Mouse (Mus musculus): ENCODE results near the gene Naif1. TPM values are rescaled to one million over a fixed set of nuclear protein-coding genes. Genes with fewer than 3 reads are reported as not detected.

Naif1 gene
- polyA plus RNA-seq, 1 experiment, result 3.2 TPM

DNA sequence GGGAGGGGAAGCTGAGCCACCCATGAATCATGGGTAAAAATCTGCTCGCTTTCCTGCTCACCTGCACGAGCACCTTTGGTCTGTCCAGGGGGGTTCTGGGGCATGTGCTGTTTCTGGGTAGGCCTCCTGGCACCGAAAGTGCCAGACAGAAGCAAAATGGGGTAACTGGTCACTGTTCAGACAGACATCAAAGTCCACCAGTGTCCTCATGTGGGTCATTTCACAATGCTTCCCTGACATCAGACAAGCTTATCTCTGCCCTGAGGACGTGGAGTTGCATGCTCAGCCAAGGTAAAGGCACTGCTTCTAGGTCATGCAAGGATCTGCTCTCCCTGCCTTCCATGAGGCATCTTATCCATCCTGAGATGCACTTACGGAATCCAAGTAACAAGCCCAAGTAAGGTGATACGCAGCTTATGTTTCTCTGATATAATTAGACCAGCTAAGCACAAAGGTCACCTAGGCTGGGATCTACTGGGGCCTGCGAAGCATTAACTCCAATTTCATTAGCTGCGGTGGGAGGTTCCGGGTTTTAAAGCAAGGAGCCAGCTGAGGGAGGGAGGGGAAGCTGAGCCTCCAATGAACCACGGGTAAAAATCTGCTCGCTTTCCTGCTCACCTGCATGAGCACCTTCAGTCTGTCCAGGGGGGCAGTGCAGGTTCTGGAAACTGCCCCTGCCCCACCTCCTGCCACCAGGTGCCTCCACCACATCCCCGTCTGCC, 31.7 kb upstream of the Naif1 start:
- Histone ChIP-seq H3K27me3 (ENCODE audit: control insufficient read depth, insufficient read depth, insufficient read length) (no peaks in the 10 kb centered on the region), H3K4me3 (ENCODE audit: insufficient read depth, poor library complexity, severe bottlenecking) (no peak overlapping the region), H3ac (ENCODE audit: control insufficient read depth, insufficient read length, low read depth) (no peak overlapping the region), H3K79me3 (ENCODE audit: low read depth) (peaks cover 17% of the 10 kb centered on the region), H3K36me3 (ENCODE audit: control insufficient read depth, insufficient read depth) (peaks cover 51% of the 10 kb centered on the region), H3K79me2 (ENCODE audit: control insufficient read depth, insufficient read depth) (peaks cover 29% of the 10 kb centered on the region)
- TF ChIP-seq CEBPB (IDR thresholded peaks at IDR 0.05; ENCODE audit: low read depth), result no peak
- TF ChIP-seq FOSL1 (IDR thresholded peaks at IDR 0.05; ENCODE audit: insufficient read depth, low read length, poor library complexity, severe bottlenecking), result no peak

DNA sequence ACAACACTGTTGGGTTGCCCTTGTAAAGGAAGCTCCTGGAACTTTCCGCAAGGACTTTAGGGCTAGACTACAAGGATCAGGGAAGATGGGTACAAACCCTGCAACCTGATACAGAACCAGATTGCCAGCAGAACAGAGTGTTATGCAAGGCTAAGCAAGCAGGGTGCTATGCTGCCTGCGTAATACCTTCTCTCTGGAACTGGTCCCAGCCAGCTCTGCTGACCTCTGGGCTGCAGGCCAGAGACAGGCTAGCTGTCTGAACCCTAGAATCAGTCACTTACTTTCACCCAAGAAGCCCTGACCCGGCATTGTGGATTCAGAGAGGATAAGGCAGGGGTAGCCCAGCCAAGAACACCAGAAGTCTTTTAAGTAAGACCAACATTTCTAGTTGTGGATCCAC, 30.9 kb upstream of the Naif1 start:
- Histone ChIP-seq H3K36me3 (ENCODE audit: control insufficient read depth, insufficient read depth) (peaks cover 51% of the 10 kb centered on the region), H3ac (ENCODE audit: control insufficient read depth, insufficient read length, low read depth) (no peak overlapping the region), H3K27me3 (ENCODE audit: control insufficient read depth, insufficient read depth, insufficient read length) (no peaks in the 10 kb centered on the region), H3K79me2 (ENCODE audit: control insufficient read depth, insufficient read depth) (peaks cover 31% of the 10 kb centered on the region), H3K79me3 (ENCODE audit: low read depth) (peaks cover 17% of the 10 kb centered on the region), H3K4me3 (ENCODE audit: insufficient read depth, poor library complexity, severe bottlenecking) (no peak overlapping the region)
- TF ChIP-seq FOSL1 (IDR thresholded peaks at IDR 0.05; ENCODE audit: insufficient read depth, low read length, poor library complexity, severe bottlenecking) (no peak), CTCF (IDR thresholded peaks at IDR 0.05; ENCODE audit: control insufficient read depth, insufficient read depth, insufficient read length) (no peak), MYOG (IDR thresholded peaks at IDR 0.05; ENCODE audit: control insufficient read depth, extremely low read depth, insufficient read length) (no peak), MYOD1 (IDR thresholded peaks at IDR 0.05; ENCODE audit: control insufficient read depth, insufficient read length, low read depth) (no peak), CEBPB (IDR thresholded peaks at IDR 0.05; ENCODE audit: low read depth) (no peak), USF1 (IDR thresholded peaks at IDR 0.05; ENCODE audit: low read depth) (no peak), MAX (IDR thresholded peaks at IDR 0.05) (no peak)

DNA sequence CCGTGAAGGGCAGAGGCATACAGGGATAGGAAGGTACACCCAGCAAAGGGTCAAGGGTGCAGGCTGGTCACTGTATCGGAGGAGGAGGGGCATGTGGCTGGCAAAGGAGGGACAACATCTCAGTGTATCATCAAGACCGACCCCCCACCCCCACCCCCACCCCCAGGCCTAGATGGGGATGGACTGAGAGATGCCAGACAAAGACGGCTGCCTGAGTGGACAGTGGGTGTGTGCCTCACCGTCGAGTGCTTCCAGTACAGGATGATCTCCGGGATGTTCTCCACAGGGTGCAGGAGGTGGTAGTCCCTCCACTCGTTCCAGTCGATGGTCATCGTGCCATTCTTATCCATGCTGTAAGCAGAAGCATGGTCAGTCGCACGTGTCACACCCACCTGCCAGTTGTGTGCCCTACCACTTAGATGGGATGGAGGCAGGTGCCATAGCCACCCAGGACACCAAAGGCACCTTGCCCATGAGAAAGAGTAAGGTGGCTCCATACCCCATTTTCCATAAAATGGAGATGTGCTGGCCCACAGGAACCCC, 30.1 kb upstream of the Naif1 start:
- Histone ChIP-seq H3K27me3 (ENCODE audit: control insufficient read depth, insufficient read depth, insufficient read length) (no peaks in the 10 kb centered on the region), H3K79me2 (ENCODE audit: control insufficient read depth, insufficient read depth) (peaks cover 38% of the 10 kb centered on the region), H3K36me3 (ENCODE audit: control insufficient read depth, insufficient read depth) (peaks cover 51% of the 10 kb centered on the region), H3ac (ENCODE audit: control insufficient read depth, insufficient read length, low read depth) (no peak overlapping the region), H3K79me3 (ENCODE audit: low read depth) (peaks cover 17% of the 10 kb centered on the region), H3K4me3 (ENCODE audit: insufficient read depth, poor library complexity, severe bottlenecking) (no peak overlapping the region)
- TF ChIP-seq CEBPB (IDR thresholded peaks at IDR 0.05; ENCODE audit: low read depth) (no peak), MAX (IDR thresholded peaks at IDR 0.05) (no peak), MYOD1 (IDR thresholded peaks at IDR 0.05; ENCODE audit: control insufficient read depth, insufficient read length, low read depth) (no peak), CTCF (IDR thresholded peaks at IDR 0.05; ENCODE audit: control insufficient read depth, insufficient read depth, insufficient read length) (no peak), FOSL1 (IDR thresholded peaks at IDR 0.05; ENCODE audit: insufficient read depth, low read length, poor library complexity, severe bottlenecking) (no peak), USF1 (IDR thresholded peaks at IDR 0.05; ENCODE audit: low read depth) (no peak), MYOG (IDR thresholded peaks at IDR 0.05; ENCODE audit: control insufficient read depth, extremely low read depth, insufficient read length) (no peak)

DNA sequence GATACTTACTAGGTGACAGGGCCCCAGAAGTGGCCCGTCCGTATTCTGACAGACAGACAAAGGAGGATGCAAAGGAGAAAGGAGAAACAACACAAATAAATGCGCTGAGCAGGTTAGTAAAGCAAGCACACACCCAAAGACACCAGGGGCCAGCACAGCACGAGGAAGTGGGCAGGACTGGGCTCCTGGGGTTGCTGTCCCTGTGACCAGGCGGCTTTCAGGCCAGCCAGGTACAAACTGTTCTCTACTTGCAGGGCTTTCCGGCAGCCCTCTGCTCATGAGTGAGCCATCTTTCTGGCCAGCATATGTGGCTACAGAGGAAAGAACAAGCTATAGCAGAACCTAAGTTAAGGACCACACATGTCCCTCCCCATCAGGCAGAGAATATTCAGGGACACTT, 29.6 kb upstream of the Naif1 start:
- Histone ChIP-seq H3K79me2 (ENCODE audit: control insufficient read depth, insufficient read depth) (peaks cover 43% of the 10 kb centered on the region), H3ac (ENCODE audit: control insufficient read depth, insufficient read length, low read depth) (no peak overlapping the region), H3K36me3 (ENCODE audit: control insufficient read depth, insufficient read depth) (peaks cover 51% of the 10 kb centered on the region), H3K79me3 (ENCODE audit: low read depth) (peaks cover 17% of the 10 kb centered on the region), H3K4me3 (ENCODE audit: insufficient read depth, poor library complexity, severe bottlenecking) (no peak overlapping the region), H3K27me3 (ENCODE audit: control insufficient read depth, insufficient read depth, insufficient read length) (no peaks in the 10 kb centered on the region)
- TF ChIP-seq CEBPB (IDR thresholded peaks at IDR 0.05; ENCODE audit: low read depth) (no peak), MYOD1 (IDR thresholded peaks at IDR 0.05; ENCODE audit: control insufficient read depth, insufficient read length, low read depth) (no peak), MAX (IDR thresholded peaks at IDR 0.05) (no peak), USF1 (IDR thresholded peaks at IDR 0.05; ENCODE audit: low read depth) (no peak), CTCF (IDR thresholded peaks at IDR 0.05; ENCODE audit: control insufficient read depth, insufficient read depth, insufficient read length) (no peak), FOSL1 (IDR thresholded peaks at IDR 0.05; ENCODE audit: insufficient read depth, low read length, poor library complexity, severe bottlenecking) (no peak), MYOG (IDR thresholded peaks at IDR 0.05; ENCODE audit: control insufficient read depth, extremely low read depth, insufficient read length) (no peak)

DNA sequence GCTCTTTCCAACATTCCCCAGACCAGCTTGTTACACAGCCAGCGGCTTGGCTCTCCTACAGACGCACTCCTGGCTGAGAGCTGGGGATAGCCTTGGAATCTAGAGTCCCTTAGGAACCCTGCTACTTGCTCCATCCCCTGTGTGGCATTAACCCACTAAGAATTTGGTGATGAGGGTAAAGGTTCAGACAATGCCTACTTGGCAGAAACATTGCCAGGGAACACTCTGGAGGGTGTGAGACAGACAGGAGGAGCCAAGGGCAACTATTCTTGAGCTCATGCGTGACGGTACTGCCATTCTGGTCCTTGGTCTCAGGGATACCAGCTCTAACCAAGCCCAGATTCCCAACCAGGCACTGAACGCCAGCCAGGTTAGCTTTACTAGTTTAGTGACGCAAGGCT, 28.4 kb upstream of the Naif1 start:
- Histone ChIP-seq H3K79me2 (ENCODE audit: control insufficient read depth, insufficient read depth) (peaks cover 55% of the 10 kb centered on the region), H3ac (ENCODE audit: control insufficient read depth, insufficient read length, low read depth) (no peak overlapping the region), H3K36me3 (ENCODE audit: control insufficient read depth, insufficient read depth) (peaks cover 39% of the 10 kb centered on the region), H3K4me3 (ENCODE audit: insufficient read depth, poor library complexity, severe bottlenecking) (no peak overlapping the region), H3K79me3 (ENCODE audit: low read depth) (peaks cover 27% of the 10 kb centered on the region), H3K27me3 (ENCODE audit: control insufficient read depth, insufficient read depth, insufficient read length) (no peaks in the 10 kb centered on the region)
- TF ChIP-seq FOSL1 (IDR thresholded peaks at IDR 0.05; ENCODE audit: insufficient read depth, low read length, poor library complexity, severe bottlenecking), result no peak
- no peak for TF ChIP-seq MAX (IDR thresholded peaks at IDR 0.05)
- no peak for TF ChIP-seq MYOG (IDR thresholded peaks at IDR 0.05; ENCODE audit: control insufficient read depth, extremely low read depth, insufficient read length)
- TF ChIP-seq USF1 (IDR thresholded peaks at IDR 0.05; ENCODE audit: low read depth), result no peak
- TF ChIP-seq CEBPB (IDR thresholded peaks at IDR 0.05; ENCODE audit: low read depth), result no peak
- TF ChIP-seq CTCF (IDR thresholded peaks at IDR 0.05; ENCODE audit: control insufficient read depth, insufficient read depth, insufficient read length), result no peak
- no peak for TF ChIP-seq MYOD1 (IDR thresholded peaks at IDR 0.05; ENCODE audit: control insufficient read depth, insufficient read length, low read depth)
